Mouse (Mus musculus): Measurements from ENCODE around the gene Fbxw8.

The Fbxw8 gene

GRCm38 (mm10) chr5:118015669-118016068 is 139.6 kb downstream of the Fbxw8 start:
- no peak for DNase-seq (ENCODE audit: low spot score)

DNA sequence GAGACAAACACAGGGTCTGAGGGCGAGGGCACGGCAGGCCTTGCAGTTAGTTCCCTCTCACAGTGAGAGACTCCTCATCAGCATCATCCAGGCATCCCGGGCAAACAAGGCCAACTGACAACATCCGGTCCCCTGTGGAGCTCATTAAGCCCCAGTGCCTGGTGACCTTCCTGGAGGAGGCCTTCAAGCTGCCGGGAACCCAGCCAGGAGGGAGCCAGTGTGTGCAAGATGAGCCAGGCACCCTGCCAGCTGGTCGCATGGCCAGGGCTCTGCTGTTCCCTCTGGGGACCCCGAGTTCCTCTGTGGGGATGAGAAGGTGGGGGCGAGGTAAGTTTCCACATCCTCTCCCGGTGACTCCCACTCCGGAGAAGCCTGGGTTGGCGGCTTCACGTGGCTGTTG is 140.2 kb downstream of the Fbxw8 start:
- peak; percentile 75 for DNase-seq (ENCODE audit: low spot score)

Measured in testis, postnatal 14 days (tissue).